Mouse (Mus musculus): ENCODE results near the gene Wee1.
"Not testable (repeated sequence)": the region's sequence is repeated elsewhere in the genome, so short reads cannot be mapped to it uniquely, and the experiment has no call there.

The Wee1 gene

DNA sequence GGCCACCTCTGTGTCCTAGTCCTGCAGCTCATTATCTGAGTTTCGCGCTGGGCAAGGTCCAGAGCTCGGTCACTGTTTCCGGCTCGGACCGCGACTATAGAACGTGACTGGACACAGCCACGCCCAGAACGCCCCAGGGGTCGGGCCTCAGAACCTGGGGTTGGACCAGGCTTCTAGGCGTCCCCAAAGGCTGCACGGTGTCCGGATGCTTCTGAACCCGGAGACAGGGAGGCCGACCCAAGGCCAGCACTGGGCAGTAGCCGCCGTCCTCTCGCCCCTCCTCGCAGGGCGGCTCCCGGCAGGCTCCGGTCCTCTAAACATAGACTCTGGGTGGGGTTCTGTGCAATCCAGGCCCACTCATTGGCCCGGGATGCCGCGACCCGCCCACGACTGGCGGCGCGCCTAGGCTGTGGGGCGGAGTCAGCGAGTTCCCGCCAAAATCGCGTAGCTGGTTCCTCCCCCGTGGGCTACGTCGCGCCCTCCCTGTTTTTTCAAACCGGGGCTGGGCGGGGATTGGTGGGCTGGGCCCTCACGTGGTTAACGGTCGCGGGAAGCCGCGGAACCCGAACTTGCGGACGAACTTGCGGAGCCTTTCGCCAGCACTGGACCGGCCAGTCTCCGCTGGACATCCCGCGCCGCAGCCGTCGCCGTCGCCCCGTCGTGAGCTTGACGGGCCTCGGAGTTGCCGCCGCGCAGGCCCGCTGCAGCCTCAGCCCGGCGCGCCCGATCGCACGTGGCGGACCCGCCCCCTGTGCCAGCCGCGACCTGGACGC is at the start of gene Wee1:
Wee1 (plus strand) TSS at position 531 of the 773 bp plus-strand sequence.
- DNase-seq, result peak; percentile 98

GRCm38 (mm10) chr7:110078168-110078567 is 43.7 kb upstream of the Wee1 start:
- no peak for DNase-seq

- peak; percentile 66 for DNase-seq
Measured at GRCm38 (mm10) chr7:110083386-110084165, 38.3 kb upstream of the Wee1 start.

- DNase-seq, result no peak
Measured at GRCm38 (mm10) chr7:110085217-110085616, 36.6 kb upstream of the Wee1 start.

DNA sequence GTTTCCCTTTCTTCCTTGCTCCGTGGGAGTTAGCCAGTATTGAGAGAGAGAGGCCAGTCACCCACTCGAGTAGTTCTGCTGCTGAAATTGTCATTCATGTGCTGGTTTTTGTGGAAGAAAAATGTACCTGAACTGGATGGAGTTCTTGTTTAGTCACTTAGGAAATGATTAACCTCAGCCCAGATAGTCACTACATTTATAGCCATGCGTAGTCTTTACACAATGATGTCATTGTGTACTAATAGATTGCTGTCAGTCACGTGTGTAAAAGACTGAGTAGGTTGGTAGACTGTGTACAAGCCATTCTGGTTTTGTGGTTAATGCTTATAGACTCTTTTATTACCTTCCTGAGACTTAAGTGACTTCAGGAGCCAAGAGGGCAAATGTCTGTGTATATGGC is 33.9 kb upstream of the Wee1 start:
- no peak for DNase-seq

- DNase-seq, result no peak
Measured at GRCm38 (mm10) chr7:110091670-110092069, 30.2 kb upstream of the Wee1 start.

GRCm38 (mm10) chr7:110096332-110096731 is 25.5 kb upstream of the Wee1 start:
- DNase-seq, result no peak

DNA sequence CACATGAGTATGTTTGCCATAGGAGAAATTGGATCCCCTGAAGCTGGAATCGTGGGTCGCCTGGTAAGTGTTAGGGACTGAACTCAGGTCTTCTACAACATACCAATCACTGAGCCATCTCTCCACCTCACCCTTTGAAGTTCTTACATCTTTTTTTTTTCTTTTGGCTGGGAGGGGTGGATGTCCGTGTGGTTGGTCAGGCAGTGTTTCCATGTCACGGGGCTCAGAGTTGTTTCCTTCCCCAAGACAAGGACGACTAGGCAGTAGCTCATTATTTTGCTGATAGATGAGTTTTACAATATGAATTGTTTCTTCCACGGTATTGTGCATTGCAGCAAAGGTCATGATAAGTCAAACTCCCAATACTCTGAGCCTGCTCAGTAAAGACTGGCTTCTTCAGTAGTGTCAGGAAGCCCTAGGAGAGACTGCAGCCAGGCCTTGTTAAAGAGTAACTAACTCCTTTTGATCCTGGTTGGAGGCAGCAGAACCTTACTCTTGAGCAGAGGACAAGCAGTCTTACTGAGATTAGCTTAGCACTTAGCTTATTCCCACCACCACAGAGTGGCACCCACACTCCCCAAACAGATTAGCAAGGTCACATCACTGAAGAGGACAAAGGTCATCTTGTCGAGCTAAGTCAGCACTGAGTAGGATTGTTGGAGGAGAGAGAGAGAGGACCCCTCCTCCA is 24.6 kb upstream of the Wee1 start:
- DNase-seq, result no peak

DNA sequence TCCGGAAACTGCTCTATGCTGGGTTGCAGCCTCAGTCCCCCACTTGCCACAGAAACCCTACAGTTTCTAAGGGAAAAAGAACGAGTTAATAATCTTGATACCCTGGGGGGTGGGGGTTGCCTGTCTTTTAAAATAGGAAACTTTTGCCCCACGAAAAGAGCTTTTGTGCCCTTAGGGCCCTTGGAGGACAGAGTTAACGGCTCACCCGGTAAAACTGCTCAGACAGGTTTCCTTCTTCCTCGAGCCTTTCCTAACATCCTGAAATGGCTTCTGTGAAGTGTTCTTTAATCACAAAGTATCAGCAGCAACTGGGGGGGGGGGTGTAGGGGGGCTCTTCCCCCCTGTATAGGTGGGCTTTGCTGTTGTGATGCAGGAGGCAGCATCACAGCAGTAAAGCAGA is 21.0 kb upstream of the Wee1 start:
- DNase-seq, result no peak

DNA sequence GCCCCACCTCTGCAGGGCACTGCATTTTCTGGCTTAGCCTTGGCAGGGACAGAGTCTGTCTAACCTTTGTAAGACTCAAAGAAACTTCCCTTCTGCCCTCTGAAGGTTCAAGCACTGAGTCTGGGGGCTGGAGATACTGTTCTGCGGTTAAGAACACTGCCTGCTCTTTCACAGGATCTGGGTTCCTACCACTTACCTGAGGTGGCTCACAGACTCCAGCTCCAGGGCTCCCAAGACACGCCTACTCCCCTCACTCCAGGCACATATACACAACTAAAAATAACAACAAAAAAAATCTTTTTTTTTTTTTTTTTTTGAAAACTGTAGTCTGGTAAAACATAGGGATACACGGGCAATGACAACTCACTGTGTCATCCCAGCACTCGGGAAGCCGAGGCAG is 20.6 kb upstream of the Wee1 start:
- DNase-seq, result no peak

DNA sequence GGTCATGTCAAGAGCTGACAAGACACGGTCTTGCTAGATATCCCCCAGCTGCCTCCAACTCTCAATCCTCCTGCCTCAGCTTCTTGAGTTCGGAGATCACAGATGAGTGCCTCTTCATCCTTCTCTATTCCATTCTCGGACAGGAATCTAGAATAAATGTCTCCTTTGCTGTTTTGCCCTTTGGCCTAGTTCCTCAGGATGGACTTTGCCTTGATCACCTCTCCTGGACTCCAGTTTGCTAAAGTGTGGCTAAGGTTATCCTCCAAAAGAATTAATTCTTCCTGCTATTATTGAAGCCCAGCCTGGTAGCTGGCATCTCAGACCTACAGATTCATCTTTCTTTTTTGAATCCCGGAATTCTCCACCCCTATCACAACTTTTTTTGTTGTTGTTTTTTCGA is 16.8 kb upstream of the Wee1 start:
- DNase-seq, result no peak

GRCm38 (mm10) chr7:110106633-110107032 is 15.2 kb upstream of the Wee1 start:
- no peak for DNase-seq

DNA sequence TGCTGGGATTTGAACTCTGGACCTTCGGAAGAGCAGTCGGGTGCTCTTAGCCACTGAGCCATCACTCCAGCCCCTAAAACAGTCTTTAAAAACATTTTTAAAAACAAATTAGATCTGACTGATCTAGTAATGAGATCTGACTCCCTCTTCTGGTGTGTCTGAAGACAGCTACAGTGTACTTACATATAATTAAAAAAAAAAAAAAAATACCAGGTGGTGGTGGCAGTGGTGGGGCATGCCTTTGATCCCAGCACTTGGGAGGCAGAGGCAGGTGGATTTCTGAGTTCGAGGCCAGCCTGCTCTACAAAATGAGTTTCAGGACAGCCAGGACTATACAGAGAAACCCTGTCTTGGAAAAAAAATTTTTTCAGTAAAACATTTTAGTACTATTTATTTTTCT is 13.3 kb upstream of the Wee1 start:
- DNase-seq, result not testable (repeated sequence)

- peak; percentile 76 for DNase-seq
Measured at GRCm38 (mm10) chr7:110108967-110109610, 12.8 kb upstream of the Wee1 start.

- DNase-seq, result peak; percentile 29
Measured at GRCm38 (mm10) chr7:110110061-110110656, 11.7 kb upstream of the Wee1 start.

DNA sequence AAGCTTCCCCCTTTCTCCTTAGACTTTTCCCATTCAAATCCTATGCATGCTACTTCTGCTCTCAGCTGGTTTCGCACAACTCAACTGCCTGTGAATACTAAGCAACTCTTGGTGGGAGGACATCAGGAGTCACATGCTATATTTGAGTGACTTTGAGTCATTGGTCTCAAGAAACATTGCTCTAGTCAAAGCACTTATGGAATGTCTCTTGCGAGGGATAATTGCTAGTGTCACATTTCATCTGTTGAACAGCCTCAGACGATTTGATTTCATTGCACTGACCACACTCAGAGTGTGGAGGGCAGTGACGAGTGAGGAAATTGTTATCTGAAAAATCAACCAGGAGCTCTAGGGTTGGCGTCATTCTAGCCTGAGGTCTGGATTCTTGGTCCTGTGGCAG is 7.1 kb upstream of the Wee1 start:
- no peak for DNase-seq

DNA sequence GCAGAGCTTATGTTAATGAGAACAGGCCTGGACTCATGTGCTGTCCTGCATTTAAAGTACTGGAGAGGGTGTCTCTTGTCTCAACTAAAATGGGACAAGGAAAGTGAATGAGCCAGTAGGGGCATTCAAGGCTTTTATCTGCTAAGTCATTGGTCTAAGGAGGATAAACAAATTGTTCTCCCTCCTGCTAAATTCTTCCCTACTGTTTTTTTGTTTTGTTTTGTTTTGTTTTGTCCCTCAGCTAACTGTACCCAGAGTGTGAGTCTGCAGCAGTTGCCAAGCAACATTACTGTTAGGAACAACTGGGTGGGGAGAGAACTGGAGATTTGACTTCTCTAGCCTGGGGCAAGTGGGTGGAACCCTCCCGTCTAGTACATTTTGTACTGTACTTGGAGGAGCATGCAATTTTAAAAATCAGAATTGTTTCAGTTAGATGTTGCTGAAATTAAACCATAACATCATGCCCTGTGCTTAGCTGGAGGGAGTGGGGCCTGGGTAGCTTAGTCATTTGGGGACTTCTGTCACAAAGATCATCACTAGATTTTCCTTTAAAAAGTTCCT is 5.0 kb upstream of the Wee1 start:
- no peak for DNase-seq

GRCm38 (mm10) chr7:110118448-110118847 is 3.4 kb upstream of the Wee1 start:
- DNase-seq, result no peak

- no peak for DNase-seq
Measured at GRCm38 (mm10) chr7:110120157-110120784, 1.6 kb upstream of the Wee1 start.

DNA sequence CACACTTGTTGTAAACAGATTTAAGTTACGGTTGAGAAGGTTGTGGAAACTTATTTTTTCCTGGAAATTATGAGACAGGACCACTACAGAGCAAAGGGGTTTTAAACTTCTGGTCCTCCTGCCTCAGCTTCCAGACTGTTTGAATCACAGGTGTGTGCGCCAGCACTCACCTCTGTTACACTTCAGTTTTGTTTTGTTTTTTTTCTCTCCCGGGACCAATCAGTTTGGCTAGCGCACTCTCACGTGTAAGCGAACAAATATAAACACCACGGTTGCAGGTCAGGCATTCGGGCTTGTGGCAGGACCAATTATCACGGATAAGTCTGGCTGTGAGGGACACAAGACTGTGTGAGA is 707 bp upstream of the Wee1 start:
- no peak for DNase-seq

- DNase-seq, result no peak
Measured at GRCm38 (mm10) chr7:110122289-110122564, 381 bp downstream of the Wee1 start.
